Mouse (Mus musculus): ENCODE measurements around the gene Jade3.
A peak's percentile ranks its signal among the peaks of the same experiment; 100 is the strongest.
"Not testable (repeated sequence)": the region's sequence is repeated elsewhere in the genome, so short reads cannot be mapped to it uniquely, and the experiment has no call there.

Jade3 gene

DNA sequence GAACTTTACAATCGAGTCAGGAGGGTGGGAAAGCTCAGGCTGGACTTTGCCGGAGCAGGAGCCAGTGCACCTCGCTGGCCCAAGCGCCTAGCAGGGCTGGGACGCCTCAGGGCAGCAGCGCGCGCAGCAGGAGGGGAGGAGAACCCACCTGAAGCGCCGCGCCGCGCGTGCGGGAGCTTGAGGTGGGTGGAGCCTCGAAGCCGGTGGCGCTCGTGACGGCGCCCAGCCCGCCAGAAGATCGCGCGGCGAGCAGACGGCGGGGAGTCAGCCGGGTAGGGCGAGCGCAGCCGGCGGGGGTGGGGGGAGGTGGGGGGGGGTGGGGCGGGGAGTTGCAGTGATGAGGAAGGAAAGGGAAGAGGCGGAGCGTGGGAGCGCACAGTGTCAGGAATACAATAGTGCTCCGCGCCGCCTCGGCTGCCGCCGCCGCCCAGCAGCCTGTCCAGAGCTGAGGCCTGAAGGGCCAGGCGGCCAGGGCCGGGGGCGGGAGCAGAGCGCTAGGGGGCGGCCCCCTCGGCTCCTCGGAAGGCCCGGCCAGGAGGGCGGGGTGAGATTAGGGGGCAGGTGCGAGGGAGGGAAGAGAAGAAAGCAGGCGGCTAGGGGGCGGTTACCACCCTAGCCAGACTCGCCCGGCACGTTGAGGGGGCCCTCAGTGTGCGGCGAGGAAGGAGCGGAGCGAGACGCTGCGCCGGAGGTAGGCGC, at the start of gene Jade3:
TSS of gene Jade3 (plus strand) at position 549 of the 699 bp plus-strand sequence.
- peak; percentile 80 to 84 for DNase-seq

- no peak for DNase-seq
Observed at GRCm38 (mm10) chrX:20379347-20380014, 46.0 kb upstream of the Jade3 start.

- no peak for DNase-seq
Observed at GRCm38 (mm10) chrX:20382260-20382659, 43.2 kb upstream of the Jade3 start.

- no peak for DNase-seq
Observed at GRCm38 (mm10) chrX:20387006-20387405, 38.5 kb upstream of the Jade3 start.

DNA sequence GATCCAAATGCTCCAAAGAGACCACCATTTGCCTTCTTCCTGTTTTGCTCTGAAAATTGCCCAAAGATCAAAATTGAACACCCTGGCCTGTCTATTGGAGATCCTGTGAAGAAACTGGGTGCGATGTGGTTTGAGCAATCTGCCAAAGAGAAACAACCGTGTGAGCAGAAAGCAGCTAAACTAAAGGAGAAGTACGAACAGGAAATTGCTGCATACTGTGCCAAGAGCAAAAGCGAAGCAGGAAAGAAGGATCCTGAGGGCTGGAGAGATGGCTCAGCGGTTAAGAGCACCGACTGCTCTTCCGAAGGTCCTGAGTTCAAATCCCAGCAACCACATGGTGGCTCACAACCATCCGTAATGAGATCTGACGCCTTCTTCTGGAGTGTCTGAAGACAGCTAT, 33.5 kb upstream of the Jade3 start:
- not testable (repeated sequence) for DNase-seq

DNA sequence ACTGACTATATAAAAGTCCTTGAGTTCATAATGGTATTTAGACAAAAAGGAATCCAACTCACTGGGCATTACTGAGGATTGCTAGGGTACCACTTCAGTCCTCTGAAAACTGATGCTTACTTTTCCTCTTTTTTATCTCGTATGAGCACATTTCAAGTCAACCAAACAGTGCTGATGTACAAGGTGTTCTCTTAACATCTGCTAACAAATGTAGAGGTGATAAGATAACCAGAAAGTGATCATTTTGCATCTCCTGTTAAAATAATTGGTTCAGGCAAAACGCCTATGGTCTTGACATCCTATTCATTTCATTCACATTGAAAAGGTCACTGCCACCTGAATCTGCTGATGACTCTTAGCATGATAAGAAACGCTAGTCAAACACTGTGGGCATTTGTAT, 32.5 kb upstream of the Jade3 start:
- no peak for DNase-seq

- no peak for DNase-seq
Observed at GRCm38 (mm10) chrX:20404068-20404467, 21.4 kb upstream of the Jade3 start.

GRCm38 (mm10) chrX:20406909-20407308, 18.6 kb upstream of the Jade3 start:
- DNase-seq = no peak

GRCm38 (mm10) chrX:20407676-20408075, 17.8 kb upstream of the Jade3 start:
- DNase-seq = peak; percentile 13 to 18

DNA sequence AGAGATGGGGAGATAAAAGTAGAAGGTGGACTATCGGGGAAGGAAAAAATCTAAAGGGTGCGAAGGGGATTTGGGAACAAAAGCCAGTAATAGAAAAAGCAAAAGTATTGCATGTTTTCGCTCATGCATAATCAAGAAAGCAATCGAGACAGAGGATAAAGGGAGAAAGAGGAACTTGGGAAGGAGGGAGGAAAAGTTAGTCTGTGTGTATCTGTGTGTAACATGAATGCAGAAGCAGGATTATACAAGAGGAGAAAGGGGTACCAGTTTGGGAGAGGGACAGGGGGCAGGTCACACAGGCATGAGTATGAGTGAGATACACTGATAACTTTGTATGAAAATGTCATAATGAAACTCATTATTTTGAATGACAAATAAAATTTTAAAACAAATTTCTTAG, 14.1 kb upstream of the Jade3 start:
- no peak for DNase-seq

- DNase-seq = no peak
Observed at GRCm38 (mm10) chrX:20412221-20412620, 13.3 kb upstream of the Jade3 start.

DNA sequence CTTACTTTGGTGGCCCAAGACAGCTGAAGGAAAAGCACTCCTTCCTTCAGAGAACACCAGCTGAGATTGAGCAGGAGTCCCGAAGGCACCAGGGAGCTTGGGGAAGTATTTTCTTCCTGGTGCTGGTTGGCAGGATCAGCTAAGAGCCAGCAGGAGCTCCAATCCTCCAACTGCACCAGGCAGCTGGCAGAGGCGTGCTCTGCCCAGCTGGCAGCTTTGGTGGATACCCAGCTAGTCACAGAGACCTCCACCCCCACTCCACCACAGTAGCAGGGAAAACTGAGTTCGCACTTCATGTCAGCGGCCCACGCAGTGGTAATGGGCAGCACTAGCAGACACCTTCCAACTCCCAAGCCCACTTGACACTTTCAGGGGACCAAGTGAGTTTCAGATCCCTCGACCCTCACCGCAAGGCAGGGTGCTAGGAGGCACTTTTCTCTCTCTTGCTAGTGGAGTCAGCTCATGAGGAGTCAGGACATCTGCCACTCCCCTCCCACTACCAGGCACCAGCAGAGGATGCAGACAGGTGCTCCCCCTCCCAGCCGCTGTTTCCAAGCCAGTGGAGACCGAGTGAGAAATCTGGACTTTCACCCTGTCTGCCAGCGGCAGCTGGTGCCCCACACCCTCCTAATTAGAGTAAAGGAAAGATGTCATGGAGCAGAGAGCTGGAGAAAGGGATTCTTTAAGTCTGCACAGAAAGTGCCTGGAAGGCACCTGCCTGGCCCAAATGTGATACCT, 10.4 kb upstream of the Jade3 start:
- DNase-seq = peak; percentile 36 to 44

- DNase-seq = no peak
Observed at GRCm38 (mm10) chrX:20418461-20418860, 7.0 kb upstream of the Jade3 start.

- no peak for DNase-seq
Observed at GRCm38 (mm10) chrX:20419536-20419935, 6.0 kb upstream of the Jade3 start.

DNA sequence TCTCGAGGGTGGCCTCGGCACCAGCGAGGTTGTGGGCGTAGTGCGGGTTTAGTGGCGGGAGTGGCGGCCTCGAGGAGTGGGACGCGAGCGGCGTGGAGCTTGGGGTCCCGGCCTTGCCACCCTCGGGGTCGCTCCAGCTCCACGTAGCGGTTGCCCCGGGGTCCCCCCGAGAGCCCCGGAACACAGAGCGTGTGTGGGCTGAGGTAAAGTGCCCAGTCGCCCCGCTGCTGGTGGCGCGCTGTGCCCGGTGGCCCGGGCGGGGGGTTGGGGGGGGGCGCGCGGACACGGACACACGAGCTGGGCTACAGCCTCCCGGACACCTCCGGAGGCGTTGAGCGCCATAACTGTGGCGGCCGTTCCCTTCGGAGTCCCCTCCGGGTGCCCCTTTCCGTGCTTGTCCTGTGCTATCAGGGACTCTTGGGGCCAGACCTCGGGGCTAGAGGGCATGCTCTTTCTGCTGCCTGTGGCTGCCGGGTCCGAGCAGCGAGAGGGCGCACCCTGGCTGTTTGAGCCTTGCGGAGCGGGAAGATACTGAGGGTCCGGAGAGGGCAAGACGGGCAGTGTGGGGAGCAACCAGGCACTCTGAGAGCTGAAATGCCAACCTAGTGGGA, 456 bp downstream of the Jade3 start:
- DNase-seq = peak; percentile 4 to 35

DNA sequence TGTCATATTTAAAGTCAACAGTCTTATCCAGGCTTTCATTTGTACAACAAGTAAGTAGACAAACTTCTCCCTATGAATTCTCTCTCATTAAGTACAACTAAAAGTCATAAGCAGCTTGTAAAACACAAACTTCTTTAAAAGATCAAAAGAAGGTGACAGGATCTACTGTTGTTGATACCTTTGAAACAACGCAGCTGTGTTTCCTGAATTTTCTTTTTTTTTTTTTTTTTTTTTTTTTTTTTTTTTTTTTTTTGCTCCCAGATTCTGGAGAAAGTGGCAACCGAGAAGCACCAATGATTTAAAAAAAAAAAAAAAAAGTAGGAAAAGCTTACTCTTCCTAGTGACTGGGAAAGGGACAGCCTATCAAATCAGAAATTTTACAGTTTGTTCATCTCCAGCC, 57.7 kb downstream of the Jade3 start:
- no peak for DNase-seq

DNA sequence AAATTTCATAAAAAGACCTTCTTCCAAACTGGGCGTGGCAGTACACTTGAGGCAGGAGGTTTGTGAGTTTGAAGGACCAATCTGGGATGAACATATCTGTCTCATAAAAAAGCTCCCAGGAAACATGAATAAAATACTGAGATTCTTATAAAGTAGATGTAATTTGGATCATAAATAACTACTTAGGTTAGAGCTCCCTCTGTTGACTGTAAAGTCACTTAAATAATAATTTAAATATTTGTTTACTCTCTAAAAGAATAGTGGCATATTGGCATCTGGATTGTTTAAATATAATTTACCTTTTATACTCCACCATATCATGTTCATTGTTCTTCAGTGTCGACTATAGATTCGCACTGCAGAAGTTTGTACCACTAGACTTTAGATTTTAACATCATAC, 72.2 kb downstream of the Jade3 start:
- DNase-seq = no peak

- peak in 1 of 2 experiments; percentile 23 for DNase-seq
Observed at GRCm38 (mm10) chrX:20520290-20520939, 94.9 kb downstream of the Jade3 start.

DNA sequence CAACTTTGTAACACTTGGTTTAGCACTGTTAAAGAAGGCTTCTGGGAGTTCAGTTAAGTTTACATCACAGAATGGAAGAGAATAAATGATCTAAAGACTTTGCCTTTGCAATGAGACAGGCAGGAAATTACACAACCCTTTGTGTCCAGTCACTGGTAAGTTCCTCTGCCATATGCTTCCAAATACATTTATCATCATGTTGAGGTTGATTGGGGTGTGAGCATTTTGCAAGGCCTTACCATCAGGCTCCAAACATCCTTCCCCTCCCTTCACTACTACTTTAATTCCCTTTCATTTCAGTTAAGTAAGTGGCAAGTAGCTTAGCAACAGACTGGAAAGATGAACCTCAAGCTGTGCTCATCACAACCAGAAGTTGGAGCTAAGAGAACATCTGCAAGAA, 96.1 kb downstream of the Jade3 start:
- no peak for DNase-seq

GRCm38 (mm10) chrX:20532621-20533020, 107.1 kb downstream of the Jade3 start:
- no peak for DNase-seq

DNA sequence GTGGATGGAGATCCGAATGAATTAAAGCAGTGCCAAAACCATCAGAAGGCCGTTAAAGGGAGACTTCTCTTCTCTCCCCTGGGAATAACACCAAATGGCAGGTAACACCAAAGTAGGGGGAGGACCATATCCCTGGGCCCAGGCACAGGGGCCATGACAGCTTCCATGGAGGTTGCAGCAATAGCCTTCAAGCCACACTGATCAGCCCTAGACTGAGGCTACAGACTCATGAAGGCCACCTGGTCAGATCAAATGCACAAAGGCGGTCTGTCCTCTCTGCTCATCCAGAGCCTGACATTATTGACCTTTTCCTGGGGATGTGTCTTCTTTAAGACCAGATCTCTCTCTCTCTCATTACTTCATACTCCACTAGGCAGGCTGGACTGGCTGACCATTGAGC, 118.4 kb downstream of the Jade3 start:
- no peak for DNase-seq

- no peak for DNase-seq
Observed at GRCm38 (mm10) chrX:20547609-20548008, 122.1 kb downstream of the Jade3 start.

All from kidney, adult 8-10 months (tissue).